Mouse (Mus musculus) T-helper 2 cell (primary cell): ENCODE measurements around the gene Ercc1.

Source experiments
- in situ Hi-C: fragments of 300-600 bp; cut with MboI, MseI; formaldehyde crosslinking; loops from one replicate; pipeline ENCODE4 v1.15.1; 2025; ENCODE audit warnings: high pct_unique_total_duplicates

The Ercc1 gene

DNA sequence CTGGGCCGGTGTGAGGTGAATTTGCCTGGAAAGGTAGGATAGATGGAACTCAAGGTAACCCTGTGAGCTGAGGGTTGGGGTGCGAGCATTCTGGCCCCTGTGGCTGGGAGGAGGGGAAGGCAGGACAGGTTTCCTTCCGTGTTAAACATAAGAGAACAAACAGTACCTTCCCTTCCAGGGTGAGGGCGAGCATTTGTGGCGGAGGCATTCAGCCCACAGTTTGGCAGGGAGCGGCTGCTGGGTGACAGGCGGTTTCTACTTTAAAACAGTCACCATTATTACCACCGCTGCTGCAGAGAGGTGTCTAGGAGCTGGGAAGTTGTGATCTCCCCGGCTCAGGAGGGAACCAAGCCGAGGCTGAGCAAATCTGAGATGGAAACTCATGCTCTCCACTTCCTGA, 7.5 kb upstream of the Ercc1 start:
- in situ Hi-C loops, result no loop called here

DNA sequence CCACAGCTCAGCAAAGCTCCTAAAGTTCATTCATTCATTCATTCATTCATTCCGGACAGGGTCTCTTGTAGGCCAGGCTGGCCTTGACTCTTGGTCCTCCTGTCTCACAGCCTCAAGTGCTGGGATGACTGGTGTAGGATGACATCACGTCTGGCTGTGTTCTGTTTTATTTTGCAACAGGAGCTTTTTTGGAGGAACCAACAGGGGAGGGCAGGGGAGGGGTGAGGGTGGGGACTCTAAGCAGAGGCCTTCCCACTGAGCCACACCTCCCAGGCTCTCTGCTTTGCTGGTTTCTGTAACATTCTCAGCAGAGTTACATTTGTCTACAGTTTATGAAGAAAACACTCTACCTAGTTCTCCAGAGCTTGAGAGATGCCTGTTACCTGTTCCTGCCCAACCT, 6.5 kb upstream of the Ercc1 start:
- in situ Hi-C loops, result no loop called here

DNA sequence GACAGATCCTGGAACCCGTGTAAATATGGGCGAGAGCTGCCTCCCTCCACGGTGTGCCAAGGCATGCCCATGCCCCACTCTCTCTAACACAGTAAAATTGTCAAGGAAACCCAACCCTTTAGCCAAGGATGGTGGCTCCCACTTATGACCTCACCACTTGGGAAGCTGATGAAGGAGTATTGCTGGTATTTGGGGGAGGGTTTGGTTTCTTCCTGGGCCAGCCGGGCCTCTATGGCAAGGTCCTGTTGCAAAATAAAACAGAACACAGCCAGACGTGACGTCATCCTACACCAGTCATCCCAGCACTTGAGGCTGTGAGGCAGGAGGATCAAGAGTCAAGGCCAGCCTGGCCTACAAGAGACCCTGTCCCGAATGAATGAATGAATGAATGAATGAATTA, 6.0 kb upstream of the Ercc1 start:
- in situ Hi-C loops, result no loop called here

- in situ Hi-C loops, result loop anchor here (5.0 kb wide), 1 partner anchor 34 kb away; no protein-coding TSS in a partner anchor
These were observed 3.3 kb upstream of the Ercc1 start for GRCm38 (mm10) chr7:19341250-19341649.

DNA sequence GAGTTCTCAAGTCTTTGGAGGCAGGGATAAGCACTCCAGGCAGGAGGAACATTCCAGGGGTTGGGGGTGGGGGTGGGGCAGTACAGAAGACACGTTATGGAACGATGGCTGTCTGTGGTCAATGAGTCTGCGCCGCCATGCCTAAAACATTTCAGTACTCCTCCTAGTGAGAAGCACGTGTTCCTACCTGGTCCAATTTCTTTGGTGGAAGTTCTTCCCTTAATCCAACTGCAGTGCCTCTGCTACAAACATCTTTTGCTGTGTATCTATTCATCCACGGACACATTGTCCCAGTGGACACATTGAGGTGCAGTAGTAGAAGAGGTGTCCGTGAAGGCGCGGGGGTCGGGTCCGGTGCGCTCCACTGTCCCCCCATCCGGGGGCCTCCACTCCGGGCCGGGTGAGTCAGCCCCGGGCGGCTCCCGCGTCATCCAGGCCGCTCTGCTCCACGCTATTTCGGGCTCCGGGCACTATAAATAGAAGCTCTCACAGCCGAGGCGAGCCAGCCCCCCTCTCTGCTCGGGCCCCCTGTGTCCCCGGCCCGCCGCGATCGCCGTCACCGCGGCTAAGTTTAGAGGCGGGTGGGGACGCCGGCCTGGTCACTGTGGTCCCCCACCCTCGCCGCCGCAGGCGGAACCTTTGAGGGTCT, 2.7 kb upstream of the Ercc1 start:
- in situ Hi-C loops, result loop anchor here (5.0 kb wide), 1 partner anchor 35 kb away; no protein-coding TSS in a partner anchor

DNA sequence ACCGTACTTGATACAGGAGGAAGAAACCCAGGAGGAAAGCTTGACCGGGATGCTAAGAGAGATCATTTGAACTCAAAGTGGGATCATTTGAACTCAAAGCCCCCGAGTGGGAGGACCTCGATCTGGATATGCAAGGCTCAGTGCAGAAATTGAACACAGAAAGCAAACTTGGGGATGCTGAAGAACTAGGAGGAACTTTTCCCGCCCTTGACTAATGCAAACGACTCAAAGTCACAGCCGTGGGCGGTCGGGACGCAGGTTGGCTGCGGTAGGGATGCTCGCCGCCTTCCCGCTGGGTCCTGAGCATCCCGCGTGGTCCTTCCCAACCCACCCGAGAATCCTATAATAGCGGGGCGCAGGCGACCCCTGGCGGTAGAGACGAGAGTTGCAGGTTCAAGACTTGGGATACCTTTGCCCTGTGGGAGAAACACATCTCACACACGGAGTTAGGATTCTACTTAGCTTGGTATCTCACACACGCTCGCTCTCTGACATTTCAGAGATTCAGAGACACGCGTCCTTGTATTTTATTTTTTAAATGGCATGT, 2.0 kb upstream of the Ercc1 start:
- in situ Hi-C loops, result loop anchor here (5.0 kb wide), 1 partner anchor 35 kb away; no protein-coding TSS in a partner anchor

- in situ Hi-C loops, result loop anchor here (5.0 kb wide), 1 partner anchor 36 kb away; no protein-coding TSS in a partner anchor
These were observed 1.3 kb upstream of the Ercc1 start for GRCm38 (mm10) chr7:19343210-19343808.

- in situ Hi-C loops, result loop anchor here (5.0 kb wide), 1 partner anchor 38 kb away; no protein-coding TSS in a partner anchor
These were observed 427 bp downstream of the Ercc1 start for GRCm38 (mm10) chr7:19344938-19345471.

DNA sequence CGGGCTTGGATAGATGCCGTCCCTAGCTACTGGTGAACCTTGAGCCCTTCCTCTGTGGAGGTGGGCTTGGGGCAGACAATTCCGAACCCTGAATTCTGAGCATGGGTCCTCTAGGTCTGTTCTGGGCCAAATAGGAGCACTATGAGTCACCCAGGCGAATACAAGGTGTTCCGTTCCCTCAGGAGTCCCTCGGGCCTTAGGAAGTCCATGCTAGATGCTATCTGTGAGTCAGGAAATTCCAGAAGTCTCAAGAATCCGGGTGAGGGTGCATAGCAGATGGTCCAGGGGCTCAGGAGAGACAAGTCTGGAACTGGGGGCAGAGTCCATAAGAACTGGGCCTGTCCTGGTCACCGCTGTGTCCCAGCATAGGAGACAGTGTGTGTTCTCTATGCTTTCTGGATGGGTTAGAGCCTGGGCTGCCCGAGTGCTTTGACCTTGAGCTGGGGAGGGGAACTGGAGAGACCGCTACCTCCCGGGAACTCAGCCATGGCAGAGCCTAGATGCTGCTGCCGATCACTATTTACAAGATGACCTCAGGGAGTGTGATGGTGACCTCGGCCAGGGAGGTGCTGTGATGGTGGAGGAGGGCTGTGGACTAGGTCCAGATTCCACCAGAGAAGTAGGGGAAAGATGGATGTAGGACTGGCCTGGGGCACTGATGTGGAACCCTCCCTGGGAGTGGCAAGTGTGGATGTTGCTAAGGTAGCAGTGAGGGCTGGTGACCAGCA, 4.8 kb downstream of the Ercc1 start:
- in situ Hi-C loops, result no loop called here

- in situ Hi-C loops, result no loop called here
These were observed 5.6 kb downstream of the Ercc1 start for GRCm38 (mm10) chr7:19350221-19350620.

DNA sequence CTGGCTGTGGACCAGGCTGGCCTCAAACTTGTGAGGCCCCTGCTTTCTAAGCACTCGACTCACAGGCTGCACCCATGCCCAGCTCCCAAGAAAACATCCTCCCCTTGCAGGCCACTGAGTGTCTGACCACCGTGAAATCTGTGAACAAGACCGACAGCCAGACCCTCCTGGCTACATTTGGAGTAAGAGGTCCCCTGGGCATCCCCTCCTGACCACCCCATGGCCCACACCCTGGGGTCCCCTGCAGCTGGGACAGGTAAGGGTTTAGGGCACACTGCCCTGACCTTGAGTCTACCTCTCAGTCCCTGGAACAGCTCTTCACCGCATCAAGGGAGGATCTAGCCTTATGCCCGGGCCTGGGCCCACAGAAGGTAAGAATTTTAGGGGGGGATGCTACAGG, 10.4 kb downstream of the Ercc1 start:
- in situ Hi-C loops, result no loop called here

DNA sequence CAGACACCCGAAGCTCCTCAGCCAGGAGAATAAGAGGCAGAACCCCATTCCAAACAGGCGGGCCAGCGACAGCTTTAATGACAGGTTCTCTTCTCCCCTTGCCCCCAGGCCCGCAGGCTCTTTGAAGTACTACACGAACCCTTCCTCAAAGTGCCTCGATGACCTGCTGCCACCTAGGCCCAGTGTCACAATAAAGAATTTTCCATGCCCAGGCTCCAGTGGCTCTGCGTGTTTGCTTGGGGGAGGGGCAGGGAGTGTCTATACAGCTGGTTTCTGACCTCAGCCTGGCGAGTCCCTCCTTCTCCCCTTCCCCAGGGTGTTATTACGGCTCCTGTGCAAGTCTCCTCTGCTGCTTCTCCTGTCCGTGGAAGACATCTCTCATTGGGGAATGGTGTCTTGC, 11.7 kb downstream of the Ercc1 start:
- in situ Hi-C loops, result no loop called here

- in situ Hi-C loops, result no loop called here
These were observed 13.1 kb downstream of the Ercc1 start for GRCm38 (mm10) chr7:19357381-19358375.

GRCm38 (mm10) chr7:19358634-19359033, 14.1 kb downstream of the Ercc1 start:
- in situ Hi-C loops, result no loop called here

- in situ Hi-C loops, result no loop called here
These were observed 14.8 kb downstream of the Ercc1 start, which contains the start of the genes Cd3eap and Ppp1r13l for GRCm38 (mm10) chr7:19359299-19359891. TSS of gene Cd3eap (minus strand) at chr7:19359483. TSS of gene Ppp1r13l (plus strand) at chr7:19359749.

- in situ Hi-C loops, result no loop called here
These were observed 15.5 kb downstream of the Ercc1 start for GRCm38 (mm10) chr7:19359892-19360641.

DNA sequence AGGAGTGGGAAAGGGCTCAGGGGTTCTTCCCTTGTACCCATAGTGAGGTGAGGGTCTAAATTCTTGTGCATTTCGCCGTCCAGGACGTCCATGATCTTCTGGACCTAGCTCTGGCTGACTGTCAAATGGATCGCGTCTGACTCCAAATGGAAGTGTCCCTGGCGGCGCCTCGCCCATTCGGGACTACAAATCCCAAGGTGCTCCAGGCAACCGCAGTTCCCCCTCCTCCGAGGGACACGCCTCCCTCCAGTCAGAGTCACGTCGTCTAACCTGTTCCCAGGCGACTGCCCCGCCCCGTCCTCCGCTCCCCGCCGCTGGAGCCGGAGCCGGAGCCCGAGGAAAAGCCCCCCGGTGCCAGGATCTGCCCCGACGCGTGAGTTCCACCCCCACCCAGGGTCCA, 16.4 kb downstream of the Ercc1 start:
- in situ Hi-C loops, result no loop called here

DNA sequence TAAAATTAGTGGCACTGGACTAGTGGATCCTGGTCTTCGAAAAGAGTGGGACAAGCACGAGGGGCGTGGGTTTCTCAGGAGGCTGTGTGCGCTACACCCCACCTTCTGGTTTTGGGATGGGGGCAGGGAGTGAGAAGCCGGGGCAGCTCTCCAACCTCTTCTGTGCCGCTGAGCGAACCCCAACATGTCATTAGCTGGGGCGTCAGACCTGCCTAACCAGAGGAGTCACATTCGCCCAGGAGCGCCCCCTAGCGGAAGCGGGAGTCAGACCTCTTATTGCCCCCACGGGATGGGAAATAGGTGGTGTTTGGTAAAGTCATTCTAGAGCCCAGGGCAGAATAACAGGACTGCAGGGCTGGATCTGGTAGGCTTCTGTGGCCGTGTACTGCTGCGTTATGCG, 17.1 kb downstream of the Ercc1 start:
- in situ Hi-C loops, result no loop called here

GRCm38 (mm10) chr7:19362276-19362675, 17.7 kb downstream of the Ercc1 start:
- in situ Hi-C loops, result no loop called here

- in situ Hi-C loops, result no loop called here
These were observed 19.3 kb downstream of the Ercc1 start for GRCm38 (mm10) chr7:19363881-19364280.
